Mouse (Mus musculus): ENCODE results near the gene Basp1.

DNA sequence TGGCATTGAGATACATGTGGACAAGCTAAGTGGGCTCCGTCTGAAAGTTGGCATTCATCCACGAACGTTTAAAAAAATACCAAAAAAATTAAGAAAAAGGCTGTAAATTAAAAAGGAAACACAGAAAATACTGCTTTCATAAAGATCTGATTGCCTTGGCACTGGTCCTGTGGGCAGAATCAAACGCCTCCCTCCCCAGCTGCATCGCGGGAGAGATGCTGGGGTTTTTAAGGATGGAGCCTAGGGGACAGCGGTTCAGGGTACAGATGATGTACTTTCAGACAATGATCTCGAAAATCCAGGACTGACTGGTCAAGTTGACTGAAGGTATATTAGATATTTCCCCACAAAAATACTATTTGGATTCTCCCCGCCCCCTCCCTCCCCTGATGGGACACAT lies 49.9 kb downstream of the Basp1 start:
- TF ChIP-seq CTCF (conservative IDR thresholded peaks at IDR 0.05 in 1 of 2, IDR thresholded peaks at IDR 0.05 in 1 of 2; ENCODE audit: low read depth in 2 of 2, low read length in 2 of 2) (no peak), EP300 (IDR thresholded peaks at IDR 0.05; ENCODE audit: low read length) (no peak), PAX5 (IDR thresholded peaks at IDR 0.05; ENCODE audit: low read length) (no peak), MYC (IDR thresholded peaks at IDR 0.05; ENCODE audit: low read depth, low read length) (no peak), TCF12 (IDR thresholded peaks at IDR 0.05; ENCODE audit: low read depth, low read length) (no peak), POLR2A (IDR thresholded peaks at IDR 0.05; ENCODE audit: low read depth, low read length) (no peak), KAT2A (IDR thresholded peaks at IDR 0.05; ENCODE audit: insufficient replicate concordance, low read length) (no peak), ZKSCAN1 (IDR thresholded peaks at IDR 0.05; ENCODE audit: borderline replicate concordance, low read depth, low read length) (no peak), MXI1 (IDR thresholded peaks at IDR 0.05; ENCODE audit: low read depth, low read length) (no peak), NRF1 (IDR thresholded peaks at IDR 0.05; ENCODE audit: low read depth, low read length) (no peak), JUN (IDR thresholded peaks at IDR 0.05; ENCODE audit: insufficient read depth, low read depth, low read length) (no peak), NELFE (IDR thresholded peaks at IDR 0.05; ENCODE audit: low read depth, low read length) (no peak)

Measured in CH12.LX (cell line).